Comparison of ENCODE assay signal across 15 mouse cellular contexts in genomic region chr4:130539053-130539452, GRCm38 (mm10). TPM values are rescaled to one million over a fixed set of nuclear protein-coding genes. Genes with fewer than 3 reads are reported as not detected.
DNase-seq lines count a peak whose midpoint lies in the region; ATAC-seq and TF ChIP-seq lines count a peak whose summit lies in the region.
"Had no signal": no experiment of that assay in that cellular context is flagged by ENCODE, and none has a peak within 500 bp of the region (broad histone marks: within the 10 kb centered on the region; RNA-seq: fewer than 3 reads in every experiment).

No protein-coding gene starts in this region.

- peak; percentile 51 to 59 for DNase-seq in cerebellum, adult 18-20 months
- no peak for DNase-seq in cerebellum, adult 9-11 months
- no peak for DNase-seq in forebrain, postnatal 0 days
- DNase-seq in left cerebral cortex, adult 2 months (ENCODE audit: extremely low spot score in 1 of 2, low spot score in 2 of 2) = no peak
- no peak for DNase-seq in left cerebral cortex, adult 9 months (ENCODE audit: low spot score in 2 of 2)
- DNase-seq: adrenal gland, postnatal 10 days; gastrocnemius, postnatal 14 days; heart, adult 2 months; heart, postnatal 14 days; kidney, adult 11 months had no signal

- TF ChIP-seq CTCF in forebrain, postnatal 0 days (IDR thresholded peaks at IDR 0.05; ENCODE audit: low read depth) = no peak
- TF ChIP-seq CTCF in left cerebral cortex, adult 2 months (IDR thresholded peaks at IDR 0.05) = no peak
- TF ChIP-seq CTCF in cortical plate, adult 2 months (IDR thresholded peaks at IDR 0.05; ENCODE audit: extremely low read depth, insufficient read depth, low read length) = no peak

- 0 out of 2 replicates have a peak overlapping the region, but pooled peaks have one; percentile 19 for H3K27ac ChIP-seq in forebrain, embryonic 15.5 days (replicated peaks)
- no peak overlapping the region for H3K27ac ChIP-seq in forebrain, postnatal 0 days (ENCODE audit: low read depth, low read length)
- H3K27ac ChIP-seq in left cerebral cortex, adult 2 months = peak overlapping the region; percentile 63; the same call in 1 of the 2 replicates
- H3K27ac ChIP-seq in cortical plate, adult 2 months (ENCODE audit: insufficient read depth, low read length) = peak overlapping the region; percentile 52
- H3K27ac ChIP-seq: embryonic facial prominence, embryonic 12.5 days; heart, adult 2 months; heart, embryonic 15.5 days had no signal

- H3K4me3 ChIP-seq in forebrain, embryonic 15.5 days = no peak overlapping the region
- no peak overlapping the region for H3K4me3 ChIP-seq in forebrain, postnatal 0 days (ENCODE audit: low read depth, low read length)
- no peak overlapping the region for H3K4me3 ChIP-seq in left cerebral cortex, adult 2 months
- no peak overlapping the region for H3K4me3 ChIP-seq in cortical plate, adult 2 months (ENCODE audit: insufficient read depth, low read length)
- H3K4me3 ChIP-seq: embryonic facial prominence, embryonic 12.5 days; heart, adult 2 months; heart, embryonic 15.5 days had no signal

- H3K4me1 ChIP-seq in forebrain, embryonic 15.5 days = peaks cover 19% of the 10 kb centered on the region
- no peaks in the 10 kb centered on the region; the same call in 1 of the 2 replicates for H3K4me1 ChIP-seq in forebrain, postnatal 0 days (ENCODE audit: insufficient read depth)
- H3K4me1 ChIP-seq in cortical plate, adult 2 months (ENCODE audit: control insufficient read depth, insufficient read depth, low read length) = no peaks in the 10 kb centered on the region
- H3K4me1 ChIP-seq: heart, embryonic 15.5 days had no signal

- H3K9ac ChIP-seq in forebrain, embryonic 15.5 days (replicated peaks) = no peak overlapping the region
- no peak overlapping the region for H3K9ac ChIP-seq in forebrain, postnatal 0 days
- H3K9ac ChIP-seq: embryonic facial prominence, embryonic 12.5 days; heart, embryonic 15.5 days had no signal

- no peak for ATAC-seq in forebrain, embryonic 15.5 days (replicated peaks)
- ATAC-seq in forebrain, postnatal 0 days = no peak

- peaks cover 11% of the 10 kb centered on the region for H3K36me3 ChIP-seq in forebrain, embryonic 15.5 days
- H3K36me3 ChIP-seq in forebrain, postnatal 0 days (ENCODE audit: insufficient read depth) = no peaks in the 10 kb centered on the region
- H3K36me3 ChIP-seq: heart, embryonic 15.5 days had no signal

- no peak for TF ChIP-seq POLR2A in cortical plate, adult 2 months (IDR thresholded peaks at IDR 0.05; ENCODE audit: extremely low read depth, insufficient read depth, low read length)

- no peaks in the 10 kb centered on the region for H3K27me3 ChIP-seq in forebrain, embryonic 15.5 days
- no peaks in the 10 kb centered on the region for H3K27me3 ChIP-seq in forebrain, postnatal 0 days (ENCODE audit: insufficient read depth, low read length)
- H3K27me3 ChIP-seq: embryonic facial prominence, embryonic 12.5 days; heart, embryonic 15.5 days had no signal

- H3K4me2 ChIP-seq in forebrain, embryonic 15.5 days (replicated peaks) = no peak overlapping the region
- H3K4me2 ChIP-seq in forebrain, postnatal 0 days (ENCODE audit: low read depth) = no peak overlapping the region
- H3K4me2 ChIP-seq: embryonic facial prominence, embryonic 12.5 days; heart, embryonic 11.5 days; heart, embryonic 15.5 days had no signal

- WGBS in forebrain, embryonic 15.5 days = 95% methylated on average over 8 of the region's 8 CpGs
- WGBS in forebrain, postnatal 0 days = 93% methylated on average over 8 of the region's 8 CpGs

- no peaks in the 10 kb centered on the region for H3K9me3 ChIP-seq in forebrain, embryonic 15.5 days
- H3K9me3 ChIP-seq in forebrain, postnatal 0 days (ENCODE audit: low read length) = no peaks in the 10 kb centered on the region
- H3K9me3 ChIP-seq: heart, embryonic 15.5 days had no signal

- intact Hi-C loops in left cerebral cortex, adult 2 months (cut with DNase I) = no loop called here

RNA-seq across cellular contexts. Expression of gene Nkain1, which starts 34.9 kb away (rescaled TPM):
- 9.3 TPM in 2 replicates for polyA plus RNA-seq in forebrain, embryonic 15.5 days (2015; fragmentation: Nextera tagmentation; extraction: Ambion mirVana)
- 231 and 267 TPM in 2 replicates for total RNA-seq in forebrain, postnatal 0 days (2014; rRNA removed)
- 9.1 and 10.9 TPM in 2 replicates for polyA plus RNA-seq in forebrain, postnatal 0 days (2015; fragmentation: Nextera tagmentation; extraction: Ambion mirVana)
- 10 to 100 TPM; 28.2 to 29.8 TPM for total RNA-seq in left cerebral cortex, adult 2 months (2021)
- polyA plus RNA-seq in cortical plate, adult 2 months (2012; rRNA removed) = 40.5 and 42.0 TPM in 2 replicates

Comparison
In these comparisons a context has a peak if more than half of its experiments do, and no peak if none do; other contexts are left out.
1. DNase-seq: peak in cerebellum, adult 18-20 months (2 of 2); none in cerebellum, adult 9-11 months (single experiment), forebrain, postnatal 0 days (single experiment), left cerebral cortex, adult 2 months (0 of 2) and left cerebral cortex, adult 9 months (0 of 2).